Comparison of ENCODE assay signal across 25 mouse cellular contexts in genomic region chr1:72005550-72005949, GRCm38 (mm10).
"Had no signal": no experiment of that assay in that cellular context is flagged by ENCODE, and none has a peak within 500 bp of the region (broad histone marks: within the 10 kb centered on the region; RNA-seq: fewer than 3 reads in every experiment).

No protein-coding gene starts in this region.

- H3K36me3 ChIP-seq: limb, embryonic 10.5 days; limb, embryonic 13.5 days; liver, embryonic 12.5 days; liver, embryonic 15.5 days; lung, embryonic 15.5 days; midbrain, embryonic 10.5 days; neural tube, embryonic 13.5 days; stomach, embryonic 15.5 days had no signal

- H3K9ac ChIP-seq: limb, embryonic 13.5 days; liver, embryonic 12.5 days; liver, embryonic 15.5 days; lung, embryonic 15.5 days; neural tube, embryonic 13.5 days; stomach, embryonic 15.5 days had no signal

- H3K4me3 ChIP-seq: layer of hippocampus, adult 2 months; limb, embryonic 10.5 days; limb, embryonic 13.5 days; liver, embryonic 12.5 days; liver, embryonic 15.5 days; lung, embryonic 15.5 days; megakaryocyte, embryonic 14.5 days; midbrain, embryonic 10.5 days; myocyte; neural tube, embryonic 13.5 days; stomach, embryonic 15.5 days had no signal

- DNase-seq: kidney, adult 11 months; kidney, adult 8-10 months; kidney, postnatal 25 days; layer of hippocampus, adult 9-11 months; liver; lung, adult 18-20 months; lung, postnatal 10 days; lung, postnatal 36 days; retina, postnatal 1 day; right cerebral cortex, postnatal 25 days; spleen, adult 18-20 months; thymus, adult 18-20 months; thymus, postnatal 36 days had no signal

- H3K9me3 ChIP-seq: limb, embryonic 10.5 days; limb, embryonic 13.5 days; liver, embryonic 12.5 days; liver, embryonic 15.5 days; lung, embryonic 15.5 days; megakaryocyte, embryonic 14.5 days; midbrain, embryonic 10.5 days; neural tube, embryonic 13.5 days; stomach, embryonic 15.5 days had no signal

- H3K4me2 ChIP-seq: limb, embryonic 13.5 days; liver, embryonic 12.5 days; liver, embryonic 15.5 days; lung, embryonic 15.5 days; neural tube, embryonic 13.5 days; stomach, embryonic 15.5 days had no signal

- H3K27ac ChIP-seq: kidney, postnatal 0 days; layer of hippocampus, adult 2 months; limb, embryonic 10.5 days; limb, embryonic 13.5 days; liver, embryonic 12.5 days; liver, embryonic 15.5 days; lung, embryonic 15.5 days; midbrain, embryonic 10.5 days; neural tube, embryonic 13.5 days; stomach, embryonic 15.5 days had no signal

- ATAC-seq: liver, embryonic 12.5 days had no signal

- H3K4me1 ChIP-seq: megakaryocyte, embryonic 14.5 days had no signal

- H3K27me3 ChIP-seq: limb, embryonic 13.5 days; liver, embryonic 12.5 days; liver, embryonic 15.5 days; lung, embryonic 15.5 days; megakaryocyte, embryonic 14.5 days; neural tube, embryonic 13.5 days; stomach, embryonic 15.5 days had no signal
